Mouse (Mus musculus) G1E-ER4 (cell line): ENCODE data around the gene Olfr959. TPM values are rescaled to one million over a fixed set of nuclear protein-coding genes. Genes with fewer than 3 reads are reported as not detected.

Experiments
- GATA1 ChIP-seq: IDR thresholded peaks from one replicate; pipeline ENCODE4 v1.8.0; 2012; ENCODE audit warnings: low read length, inconsistent platforms
- polyA plus RNA-seq: library from polyadenylated mRNA; stranded (reverse); fragments of >175 nt; gene quantifications from 2 replicates; pipeline ENCODE4 v1.2.3, GENCODE M21; 2012

The Olfr959 gene
- polyA plus RNA-seq: not detected in 2 replicates

DNA sequence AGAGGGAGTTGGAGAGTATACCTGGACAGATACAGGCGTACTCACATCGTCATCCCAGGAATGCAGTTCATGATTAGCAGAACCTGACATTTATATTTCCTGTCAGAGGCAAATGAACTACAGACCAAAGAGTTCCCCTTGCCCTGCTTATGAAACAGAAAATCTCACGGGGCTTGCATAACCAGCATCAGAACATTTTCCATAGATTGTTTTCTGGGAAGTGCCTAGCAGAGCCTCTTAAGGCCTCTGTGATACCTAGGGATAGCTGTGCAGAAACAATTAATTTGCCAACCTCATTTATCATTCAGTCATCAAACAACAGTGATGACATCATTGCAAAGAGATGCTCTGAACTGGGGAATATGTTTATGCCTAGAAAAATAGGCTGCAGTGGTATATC, at the start of gene Olfr959:
Olfr959 (minus strand) TSS at position 101 of the 400 bp plus-strand sequence.
- TF ChIP-seq GATA1: no peak

GRCm38 (mm10) chr9:39624711-39625110, 49.3 kb upstream of the Olfr959 start:
- TF ChIP-seq GATA1: no peak

DNA sequence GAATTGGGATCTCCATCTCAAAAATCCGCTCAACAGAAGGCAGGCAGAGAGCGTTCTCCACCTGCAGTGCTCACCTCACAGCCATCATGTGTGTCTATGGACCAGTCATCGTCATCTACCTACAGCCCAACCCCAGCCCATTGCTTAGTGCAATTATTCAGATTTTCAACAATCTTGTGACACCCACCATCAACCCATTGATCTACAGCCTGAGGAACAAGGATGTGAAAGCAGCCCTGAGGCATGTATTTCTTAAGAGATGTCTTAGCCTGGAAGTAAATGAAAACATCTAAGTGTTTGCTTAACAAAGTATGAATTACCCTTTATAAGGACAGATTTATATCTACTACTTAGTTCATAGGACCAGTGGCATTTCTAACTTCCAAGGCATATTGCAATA, 48.4 kb upstream of the Olfr959 start:
- TF ChIP-seq GATA1: no peak

- TF ChIP-seq GATA1: no peak
These were observed 45.7 kb upstream of the Olfr959 start, which contains the start of gene Olfr960 for GRCm38 (mm10) chr9:39621073-39621472. Olfr960 (plus strand) TSS chr9:39621373.

- TF ChIP-seq GATA1: no peak
These were observed 36.6 kb upstream of the Olfr959 start for GRCm38 (mm10) chr9:39611953-39612352.

DNA sequence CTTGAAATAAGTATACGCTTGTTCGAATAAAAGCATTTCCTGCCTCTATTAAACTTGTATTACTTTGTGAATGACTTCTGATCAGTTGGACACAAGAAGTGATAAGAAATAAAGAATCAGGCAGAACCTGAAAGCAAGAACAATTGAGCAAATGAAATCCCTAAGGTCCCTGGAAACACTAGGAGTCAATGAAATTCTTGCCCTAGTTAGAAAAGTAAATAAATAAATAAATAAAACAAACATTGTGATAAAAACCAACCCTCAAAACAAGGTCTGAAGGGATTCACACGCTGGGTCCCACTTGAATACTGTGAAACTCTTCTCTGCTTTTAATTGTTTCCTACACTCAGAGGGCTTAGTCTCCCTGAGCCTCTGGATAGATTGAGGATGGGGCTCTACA, 35.0 kb upstream of the Olfr959 start, which contains the start of gene Olfr148:
Olfr148 (plus strand) TSS at position 301 of the 400 bp plus-strand sequence.
- no peak for TF ChIP-seq GATA1

DNA sequence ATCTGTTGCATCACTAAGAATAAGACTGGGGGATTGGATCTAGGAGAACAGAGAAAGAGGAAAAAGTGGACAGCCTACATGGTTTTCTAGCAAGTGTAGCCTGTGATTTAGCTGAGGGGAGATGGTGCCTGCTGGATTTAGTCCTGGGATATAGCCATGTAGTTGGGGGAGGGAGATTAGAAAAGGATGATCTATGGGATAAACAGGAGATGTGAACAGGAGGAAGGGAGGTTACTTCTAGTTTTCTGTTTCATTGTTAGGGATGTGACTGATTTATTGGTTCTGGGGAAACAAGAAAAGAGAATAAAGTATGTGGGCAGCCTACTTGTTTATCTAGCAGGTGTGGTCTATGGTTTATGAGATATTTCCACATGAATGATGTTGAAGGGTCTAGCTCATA, 33.1 kb upstream of the Olfr959 start:
- TF ChIP-seq GATA1: no peak

- TF ChIP-seq GATA1: no peak
These were observed 28.7 kb upstream of the Olfr959 start, which contains the start of gene AW551984 for GRCm38 (mm10) chr9:39603999-39604453. AW551984 (minus strand) TSS chr9:39604403.

GRCm38 (mm10) chr9:39603333-39603845, 28.0 kb upstream of the Olfr959 start:
- TF ChIP-seq GATA1: no peak

- no peak for TF ChIP-seq GATA1
These were observed 27.4 kb upstream of the Olfr959 start for GRCm38 (mm10) chr9:39602536-39603332.

DNA sequence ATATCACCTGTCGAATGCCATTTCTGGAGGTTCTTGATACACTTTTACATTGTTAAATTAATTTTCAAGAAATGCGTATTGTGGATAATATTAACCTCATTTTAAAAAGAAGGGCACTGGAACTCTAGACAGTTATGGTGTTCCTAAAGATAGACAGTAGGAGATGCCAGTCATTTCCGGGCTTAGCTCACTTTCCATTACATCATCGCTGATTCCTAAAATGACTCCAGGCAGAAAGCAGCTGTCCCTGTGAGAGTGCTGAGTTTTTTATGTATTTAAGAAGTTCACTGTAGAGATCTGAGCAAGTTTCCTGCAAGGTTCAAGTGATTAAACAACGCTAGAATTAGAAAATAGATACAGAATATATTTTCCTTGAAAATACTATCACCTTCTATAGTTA, 1.7 kb upstream of the Olfr959 start:
- no peak for TF ChIP-seq GATA1

GRCm38 (mm10) chr9:39558349-39558647, 17.1 kb downstream of the Olfr959 start:
- no peak for TF ChIP-seq GATA1

GRCm38 (mm10) chr9:39557529-39558348, 17.6 kb downstream of the Olfr959 start:
- no peak for TF ChIP-seq GATA1

DNA sequence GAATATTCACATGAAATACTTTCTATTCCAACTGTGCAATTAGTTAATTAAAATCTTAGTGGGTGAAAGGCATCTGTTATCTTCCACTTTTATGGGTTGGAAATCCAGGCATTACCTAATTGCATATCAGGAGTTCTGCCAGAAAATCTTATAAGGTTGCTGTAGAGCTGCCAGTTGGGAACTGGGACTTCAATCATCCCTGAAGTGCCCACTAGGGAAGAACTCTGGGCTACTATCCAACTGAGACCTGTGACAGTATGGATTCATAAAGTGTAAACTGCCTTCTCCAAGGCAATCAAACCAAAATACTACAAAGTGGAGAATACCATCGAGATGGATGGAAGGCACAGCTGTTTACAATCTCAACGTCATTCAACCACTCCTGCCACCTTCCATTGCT, 21.4 kb downstream of the Olfr959 start, which contains the start of gene Olfr958:
Olfr958 (minus strand) TSS at position 109 of the 400 bp plus-strand sequence.
- no peak for TF ChIP-seq GATA1

DNA sequence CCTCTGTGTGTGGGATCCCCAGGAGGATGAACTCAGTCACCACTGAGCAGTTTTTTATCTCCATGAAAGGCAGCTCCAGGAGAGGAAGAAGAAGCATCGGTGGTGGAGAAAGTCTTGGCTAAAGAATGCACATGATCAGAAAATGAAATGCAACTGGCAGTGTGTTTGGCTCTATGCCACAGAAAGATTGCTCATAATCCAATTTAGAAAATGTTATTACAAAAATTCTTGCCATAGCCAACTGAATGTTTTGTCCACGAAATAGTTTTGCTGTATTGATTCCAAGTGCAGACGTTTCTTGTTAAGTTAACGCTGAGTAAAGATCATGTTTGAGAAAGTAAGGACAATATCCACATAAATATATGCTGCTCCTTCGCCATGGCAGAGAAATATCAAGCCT, 24.6 kb downstream of the Olfr959 start:
- no peak for TF ChIP-seq GATA1
